Mouse (Mus musculus): ENCODE measurements around the gene Rps27. TPM values are rescaled to one million over a fixed set of nuclear protein-coding genes. Genes with fewer than 3 reads are reported as not detected.

The Rps27 gene
- polyA plus RNA-seq, 1 experiment from 2014 or later, result 1,066 TPM

- Histone ChIP-seq H3K4me3 (peak within 1 kb of the TSS; percentile 70), H3K27ac (peak within 1 kb of the TSS; percentile 93), H3K36me3 (peaks cover 28% of the 10 kb centered on the region), H3K9me3 (no peaks in the 10 kb centered on the region), H3K27me3 (ENCODE audit: insufficient read depth, poor library complexity, severe bottlenecking) (no peaks in the 10 kb centered on the region), H3K4me1 (replicated peaks) (peaks cover 29% of the 10 kb centered on the region)
- WGBS, result under 1% methylated on average over 44 of the region's 44 CpGs
- peak; percentile 97 for DNase-seq (ENCODE audit: low spot score)
These were observed 34.7 kb upstream of the Rps27 start, which contains the start of gene Slc39a1 for GRCm38 (mm10) chr3:90247960-90248745. Slc39a1 (plus strand) TSS chr3:90248172.

- WGBS, result under 1% methylated on average over 3 of the region's 3 CpGs
- no peaks in the 10 kb centered on the region for H3K27me3 ChIP-seq (ENCODE audit: insufficient read depth, poor library complexity, severe bottlenecking)
- H3K36me3 ChIP-seq, result peaks cover 28% of the 10 kb centered on the region
- H3K4me3 ChIP-seq, result peak overlapping the region; percentile 70
- H3K4me1 ChIP-seq (replicated peaks), result peaks cover 34% of the 10 kb centered on the region
- DNase-seq (ENCODE audit: low spot score), result no peak
- no peaks in the 10 kb centered on the region for H3K9me3 ChIP-seq
- H3K27ac ChIP-seq, result peak overlapping the region; percentile 93
These were observed 34.1 kb upstream of the Rps27 start for GRCm38 (mm10) chr3:90247630-90247959.

GRCm38 (mm10) chr3:90245406-90245805 is 32.0 kb upstream of the Rps27 start:
- Histone ChIP-seq H3K9me3 (no peaks in the 10 kb centered on the region), H3K27me3 (ENCODE audit: insufficient read depth, poor library complexity, severe bottlenecking) (peaks cover 8% of the 10 kb centered on the region; the same call in 1 of the 2 replicates), H3K27ac (no peak overlapping the region), H3K36me3 (peaks cover 13% of the 10 kb centered on the region), H3K4me1 (replicated peaks) (peaks cover 41% of the 10 kb centered on the region), H3K4me3 (no peak overlapping the region)
- no peak for DNase-seq (ENCODE audit: low spot score)
- 81% methylated on average over 2 of the region's 2 CpGs for WGBS

GRCm38 (mm10) chr3:90242984-90243775 is 29.7 kb upstream of the Rps27 start, which contains the start of gene Creb3l4:
Creb3l4 (minus strand) TSS chr3:90243512.
- 2% methylated on average over 19 of the region's 19 CpGs for WGBS
- no peaks in the 10 kb centered on the region for H3K9me3 ChIP-seq
- peaks cover 8% of the 10 kb centered on the region; the same call in 1 of the 2 replicates for H3K27me3 ChIP-seq (ENCODE audit: insufficient read depth, poor library complexity, severe bottlenecking)
- peak within 1 kb of the TSS; percentile 52 for H3K4me3 ChIP-seq
- H3K27ac ChIP-seq, result peak within 1 kb of the TSS; percentile 84
- no peaks in the 10 kb centered on the region for H3K36me3 ChIP-seq
- peak; percentile 78 for DNase-seq (ENCODE audit: low spot score)
- peaks cover 28% of the 10 kb centered on the region for H3K4me1 ChIP-seq (replicated peaks)

GRCm38 (mm10) chr3:90241669-90242358 is 28.4 kb upstream of the Rps27 start:
- peaks cover 22% of the 10 kb centered on the region for H3K4me1 ChIP-seq (replicated peaks)
- peaks cover 8% of the 10 kb centered on the region; the same call in 1 of the 2 replicates for H3K27me3 ChIP-seq (ENCODE audit: insufficient read depth, poor library complexity, severe bottlenecking)
- no peak overlapping the region for H3K4me3 ChIP-seq
- peaks cover 3% of the 10 kb centered on the region for H3K36me3 ChIP-seq
- H3K27ac ChIP-seq, result no peak overlapping the region; the same call in 1 of the 2 replicates
- no peaks in the 10 kb centered on the region for H3K9me3 ChIP-seq
- DNase-seq (ENCODE audit: low spot score), result no peak
- 84% methylated on average over 10 of the region's 10 CpGs for WGBS

- no peaks in the 10 kb centered on the region for H3K9me3 ChIP-seq
- H3K36me3 ChIP-seq, result peaks cover 8% of the 10 kb centered on the region
- WGBS, result 93% methylated on average over 2 of the region's 2 CpGs
- H3K27me3 ChIP-seq (ENCODE audit: insufficient read depth, poor library complexity, severe bottlenecking), result peaks cover 8% of the 10 kb centered on the region; the same call in 1 of the 2 replicates
- H3K4me1 ChIP-seq (replicated peaks), result peaks cover 22% of the 10 kb centered on the region
- DNase-seq (ENCODE audit: low spot score), result no peak
- H3K4me3 ChIP-seq, result no peak overlapping the region
- H3K27ac ChIP-seq, result no peak overlapping the region
These were observed 27.8 kb upstream of the Rps27 start for GRCm38 (mm10) chr3:90241251-90241650.

- Histone ChIP-seq H3K36me3 (peaks cover 38% of the 10 kb centered on the region), H3K4me1 (replicated peaks) (peaks cover 19% of the 10 kb centered on the region), H3K9me3 (no peaks in the 10 kb centered on the region), H3K27ac (peak within 1 kb of the TSS; percentile 92), H3K4me3 (peak within 1 kb of the TSS; percentile 72), H3K27me3 (ENCODE audit: insufficient read depth, poor library complexity, severe bottlenecking) (no peaks in the 10 kb centered on the region)
- WGBS, result under 1% methylated on average over 61 of the region's 61 CpGs
- DNase-seq (ENCODE audit: low spot score), result peak; percentile 95
These were observed 18.3 kb upstream of the Rps27 start, which contains the start of gene Jtb for GRCm38 (mm10) chr3:90231507-90232333. Jtb (plus strand) TSS chr3:90231597.

GRCm38 (mm10) chr3:90231075-90231474 is 17.6 kb upstream of the Rps27 start:
- peak overlapping the region; percentile 92 for H3K27ac ChIP-seq
- no peaks in the 10 kb centered on the region for H3K9me3 ChIP-seq
- WGBS, result 16% methylated on average over 8 of the region's 8 CpGs
- H3K4me1 ChIP-seq (replicated peaks), result peaks cover 19% of the 10 kb centered on the region
- H3K27me3 ChIP-seq (ENCODE audit: insufficient read depth, poor library complexity, severe bottlenecking), result no peaks in the 10 kb centered on the region
- no peak for DNase-seq (ENCODE audit: low spot score)
- peak overlapping the region; percentile 72 for H3K4me3 ChIP-seq
- peaks cover 32% of the 10 kb centered on the region for H3K36me3 ChIP-seq

GRCm38 (mm10) chr3:90224331-90224730 is 10.9 kb upstream of the Rps27 start:
- H3K4me3 ChIP-seq, result no peak overlapping the region
- no peak for DNase-seq (ENCODE audit: low spot score)
- peaks cover 27% of the 10 kb centered on the region for H3K4me1 ChIP-seq (replicated peaks)
- peaks cover 33% of the 10 kb centered on the region for H3K36me3 ChIP-seq
- H3K27ac ChIP-seq, result no peak overlapping the region
- no peaks in the 10 kb centered on the region for H3K27me3 ChIP-seq (ENCODE audit: insufficient read depth, poor library complexity, severe bottlenecking)
- 83% methylated on average over 10 of the region's 10 CpGs for WGBS
- no peaks in the 10 kb centered on the region for H3K9me3 ChIP-seq

- 85% methylated on average over 3 of the region's 3 CpGs for WGBS
- H3K27me3 ChIP-seq (ENCODE audit: insufficient read depth, poor library complexity, severe bottlenecking), result no peaks in the 10 kb centered on the region
- H3K4me3 ChIP-seq, result no peak overlapping the region
- no peak for DNase-seq (ENCODE audit: low spot score)
- peaks cover 33% of the 10 kb centered on the region for H3K36me3 ChIP-seq
- no peaks in the 10 kb centered on the region for H3K9me3 ChIP-seq
- H3K27ac ChIP-seq, result no peak overlapping the region
- H3K4me1 ChIP-seq (replicated peaks), result peaks cover 27% of the 10 kb centered on the region
These were observed 9.5 kb upstream of the Rps27 start for GRCm38 (mm10) chr3:90222941-90223340.

- Histone ChIP-seq H3K4me1 (replicated peaks) (peaks cover 27% of the 10 kb centered on the region), H3K9me3 (no peaks in the 10 kb centered on the region), H3K36me3 (peaks cover 33% of the 10 kb centered on the region), H3K4me3 (no peak overlapping the region), H3K27me3 (ENCODE audit: insufficient read depth, poor library complexity, severe bottlenecking) (no peaks in the 10 kb centered on the region), H3K27ac (no peak overlapping the region)
- DNase-seq (ENCODE audit: low spot score), result no peak
- WGBS, result 90% methylated on average over 4 of the region's 4 CpGs
These were observed 9.0 kb upstream of the Rps27 start for GRCm38 (mm10) chr3:90222455-90222854.

- DNase-seq (ENCODE audit: low spot score), result no peak
- H3K9me3 ChIP-seq, result no peaks in the 10 kb centered on the region
- 25% methylated on average over 5 of the region's 5 CpGs for WGBS
These were observed 7.7 kb upstream of the Rps27 start for GRCm38 (mm10) chr3:90221123-90221522.

More at GRCm38 (mm10) chr3:90221123-90221522, 7.7 kb upstream of the Rps27 start:
- Histone ChIP-seq H3K27me3 (ENCODE audit: insufficient read depth, poor library complexity, severe bottlenecking) (no peaks in the 10 kb centered on the region), H3K4me1 (replicated peaks) (peaks cover 27% of the 10 kb centered on the region), H3K4me3 (peak overlapping the region; percentile 58), H3K27ac (peak overlapping the region; percentile 88), H3K36me3 (peaks cover 32% of the 10 kb centered on the region)

Measured in hindbrain, embryonic 10.5 days (tissue).